Comparison of ENCODE assay signal across 10 mouse cellular contexts in the genomic region with DNA sequence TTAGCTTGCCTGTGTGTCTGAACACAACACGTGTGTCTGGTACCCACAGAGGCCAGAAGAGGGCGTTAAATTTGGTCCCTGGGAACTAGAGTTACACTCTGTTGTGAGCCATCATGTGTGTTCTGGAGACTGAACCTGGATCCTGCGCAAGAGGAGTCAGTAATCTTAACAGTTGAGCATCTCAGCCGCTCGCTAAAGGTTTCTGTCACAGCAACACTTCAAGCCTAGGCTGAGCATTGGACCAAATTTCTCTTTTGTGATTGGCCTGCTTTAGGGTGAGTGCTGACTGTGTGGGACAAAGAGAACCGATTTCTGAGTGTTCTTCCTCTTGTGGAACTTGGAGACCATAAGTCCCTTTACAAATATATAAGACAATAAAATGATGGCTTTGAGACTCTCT. TPM values are rescaled to one million over a fixed set of nuclear protein-coding genes. Genes with fewer than 3 reads are reported as not detected.
DNase-seq lines count a peak whose midpoint lies in the region; ATAC-seq and TF ChIP-seq lines count a peak whose summit lies in the region.
"Had no signal": no experiment of that assay in that cellular context is flagged by ENCODE, and none has a peak within 500 bp of the region (broad histone marks: within the 10 kb centered on the region; RNA-seq: fewer than 3 reads in every experiment).

No protein-coding gene starts in this region.

- H3K36me3 ChIP-seq in hindbrain, embryonic 12.5 days: peaks cover 27% of the 10 kb centered on the region
- H3K36me3 ChIP-seq in hindbrain, embryonic 16.5 days (ENCODE audit: control insufficient read depth, insufficient read depth, low read length): peaks cover 6% of the 10 kb centered on the region
- H3K36me3 ChIP-seq in midbrain, postnatal 0 days (ENCODE audit: insufficient read depth, low read length): peaks cover 9% of the 10 kb centered on the region; the same call in 1 of the 2 replicates
- H3K36me3 ChIP-seq in midbrain, embryonic 14.5 days (ENCODE audit: control insufficient read depth, insufficient read depth, low read length): peaks cover 21% of the 10 kb centered on the region

- H3K4me3 ChIP-seq in hindbrain, embryonic 12.5 days: no peak overlapping the region
- H3K4me3 ChIP-seq in hindbrain, embryonic 16.5 days (ENCODE audit: low read length): no peak overlapping the region
- H3K4me3 ChIP-seq in midbrain, postnatal 0 days (ENCODE audit: low read depth, low read length): no peak overlapping the region
- no peak overlapping the region for H3K4me3 ChIP-seq in midbrain, embryonic 14.5 days (replicated peaks; ENCODE audit: low read depth, low read length)
- H3K4me3 ChIP-seq in layer of hippocampus, adult 2 months: no peak overlapping the region
- H3K4me3 ChIP-seq: heart, embryonic 13.5 days; liver, embryonic 13.5 days; myocyte had no signal

- no peak overlapping the region for H3K4me2 ChIP-seq in hindbrain, embryonic 12.5 days (replicated peaks)
- no peak overlapping the region for H3K4me2 ChIP-seq in hindbrain, embryonic 16.5 days (ENCODE audit: low read length)
- no peak overlapping the region for H3K4me2 ChIP-seq in midbrain, postnatal 0 days (ENCODE audit: low read depth, low read length, poor library complexity, severe bottlenecking)
- no peak overlapping the region for H3K4me2 ChIP-seq in midbrain, embryonic 14.5 days (ENCODE audit: low read length)
- H3K4me2 ChIP-seq: heart, embryonic 13.5 days; liver, embryonic 13.5 days had no signal

- 0 out of 2 replicates have a peak, but pooled peaks have one; percentile 26 for ATAC-seq in hindbrain, embryonic 12.5 days (ENCODE audit: low FRiP score)
- ATAC-seq in hindbrain, embryonic 16.5 days: no peak; the same call in 1 of the 2 replicates
- ATAC-seq in midbrain, postnatal 0 days (ENCODE audit: low FRiP score): no peak
- ATAC-seq in midbrain, embryonic 14.5 days (ENCODE audit: low FRiP score, low TSS enrichment): no peak

- H3K27me3 ChIP-seq in hindbrain, embryonic 12.5 days: no peaks in the 10 kb centered on the region
- no peaks in the 10 kb centered on the region for H3K27me3 ChIP-seq in hindbrain, embryonic 16.5 days (replicated peaks; ENCODE audit: control insufficient read depth, insufficient read depth, low read length)
- no peaks in the 10 kb centered on the region for H3K27me3 ChIP-seq in midbrain, postnatal 0 days (ENCODE audit: insufficient read depth, low read length)
- H3K27me3 ChIP-seq in midbrain, embryonic 14.5 days (ENCODE audit: control insufficient read depth, insufficient read depth, low read length): no peaks in the 10 kb centered on the region
- H3K27me3 ChIP-seq: heart, embryonic 13.5 days; liver, embryonic 13.5 days had no signal

- no peak overlapping the region for H3K27ac ChIP-seq in hindbrain, embryonic 12.5 days
- no peak overlapping the region for H3K27ac ChIP-seq in hindbrain, embryonic 16.5 days (ENCODE audit: low read depth, low read length)
- no peak overlapping the region for H3K27ac ChIP-seq in midbrain, postnatal 0 days (ENCODE audit: low read depth, low read length)
- no peak overlapping the region for H3K27ac ChIP-seq in midbrain, embryonic 14.5 days (replicated peaks; ENCODE audit: low read depth, low read length)
- H3K27ac ChIP-seq in layer of hippocampus, adult 2 months: no peak overlapping the region
- H3K27ac ChIP-seq: heart, embryonic 13.5 days had no signal

- no peaks in the 10 kb centered on the region for H3K9me3 ChIP-seq in hindbrain, embryonic 12.5 days (replicated peaks)
- H3K9me3 ChIP-seq in hindbrain, embryonic 16.5 days (ENCODE audit: control insufficient read depth, low read length): no peaks in the 10 kb centered on the region
- H3K9me3 ChIP-seq in midbrain, postnatal 0 days (ENCODE audit: low read length): no peaks in the 10 kb centered on the region
- H3K9me3 ChIP-seq in midbrain, embryonic 14.5 days (ENCODE audit: control insufficient read depth, low read length): no peaks in the 10 kb centered on the region
- H3K9me3 ChIP-seq: heart, embryonic 13.5 days; liver, embryonic 13.5 days had no signal

- no peak overlapping the region for H3K9ac ChIP-seq in hindbrain, embryonic 12.5 days
- no peak overlapping the region for H3K9ac ChIP-seq in hindbrain, embryonic 16.5 days (ENCODE audit: low read depth, low read length)
- H3K9ac ChIP-seq in midbrain, postnatal 0 days (replicated peaks; ENCODE audit: low read length, poor library complexity, severe bottlenecking): no peak overlapping the region
- H3K9ac ChIP-seq in midbrain, embryonic 14.5 days (replicated peaks; ENCODE audit: low read length): no peak overlapping the region
- H3K9ac ChIP-seq: heart, embryonic 13.5 days; liver, embryonic 13.5 days had no signal

- no peak for DNase-seq in midbrain, postnatal 0 days (ENCODE audit: low spot score)
- DNase-seq in midbrain, embryonic 14.5 days: no peak
- DNase-seq in induced T-regulatory cell, adult 2 months (ENCODE audit: low read depth): peak; percentile 18
- DNase-seq in layer of hippocampus, adult 2 months (ENCODE audit: low spot score in 2 of 2): no peak
- no peak for DNase-seq in right cerebral cortex, adult 18-20 months

- peak; percentile 38; the same call in 1 of the 2 replicates for TF ChIP-seq CTCF in midbrain, postnatal 0 days (IDR thresholded peaks at IDR 0.05)
- TF ChIP-seq CTCF in layer of hippocampus, adult 2 months (conservative IDR thresholded peaks at IDR 0.05): no peak

- WGBS in hindbrain, embryonic 12.5 days: 84% methylated on average over 6 of the region's 6 CpGs
- WGBS in hindbrain, embryonic 16.5 days: 83% methylated on average over 6 of the region's 6 CpGs
- 86% methylated on average over 6 of the region's 6 CpGs for WGBS in midbrain, postnatal 0 days
- WGBS in midbrain, embryonic 14.5 days: 89% methylated on average over 6 of the region's 6 CpGs

- H3K4me1 ChIP-seq in hindbrain, embryonic 12.5 days: no peaks in the 10 kb centered on the region
- H3K4me1 ChIP-seq in hindbrain, embryonic 16.5 days (ENCODE audit: control insufficient read depth, insufficient read depth, low read depth, low read length): no peaks in the 10 kb centered on the region
- no peaks in the 10 kb centered on the region for H3K4me1 ChIP-seq in midbrain, postnatal 0 days (ENCODE audit: insufficient read depth, low read length)
- no peaks in the 10 kb centered on the region for H3K4me1 ChIP-seq in midbrain, embryonic 14.5 days (ENCODE audit: control insufficient read depth, insufficient read depth, low read length)

RNA-seq across cellular contexts. Expression of a gene that starts 16.5 kb away (rescaled TPM):
- 38.2 and 39.4 TPM in 2 replicates for polyA plus RNA-seq in hindbrain, embryonic 12.5 days (2016; fragmentation: Nextera tagmentation; extraction: Ambion mirVana)
- 26.0 and 27.6 TPM in 2 replicates for polyA plus RNA-seq in hindbrain, embryonic 16.5 days (2015; fragmentation: Nextera tagmentation; extraction: Ambion mirVana)
- 18.4 and 19.8 TPM in 2 replicates for total RNA-seq in midbrain, postnatal 0 days (2014; rRNA removed)
- 22.2 and 22.5 TPM in 2 replicates for polyA plus RNA-seq in midbrain, postnatal 0 days (2015; fragmentation: Nextera tagmentation; extraction: Ambion mirVana)
- polyA plus RNA-seq in midbrain, embryonic 14.5 days (2014; fragmentation: Nextera tagmentation; extraction: Ambion mirVana): 19.7 and 28.4 TPM in 2 replicates
- 10 to 100 TPM; 17.1 to 17.2 TPM for total RNA-seq in layer of hippocampus, adult 2 months (2021)
